Mouse (Mus musculus) ES-Bruce4 (cell line): ENCODE measurements at regions not wholly inside any gene's neighbourhood (a gene's known extent, or its start where the extent isn't known, plus 50 kb on each side); places are given as distances from the start of the nearest gene placed in this dataset.

ENCODE experiments used
- CTCF ChIP-seq: IDR thresholded peaks from one replicate; pipeline ENCODE4 v1.8.1; 2011; ENCODE audit warnings: low read depth, low read length
- POLR2A ChIP-seq: IDR thresholded peaks from one replicate; pipeline ENCODE4 v1.8.1; 2011; ENCODE audit warnings: low read length; ENCODE audit not compliant: insufficient read depth

- TF ChIP-seq CTCF: no peak
- TF ChIP-seq POLR2A: no peak
Measured at GRCm38 (mm10) chr6:59483587-59483986, 57.5 kb upstream of the Gprin3 start.
